Mouse (Mus musculus) olfactory bulb, adult 2 months (tissue): ENCODE data around the gene Mblac2. TPM values are rescaled to one million over a fixed set of nuclear protein-coding genes. Genes with fewer than 3 reads are reported as not detected.
A peak's percentile ranks its signal among the peaks of the same experiment; 100 is the strongest.

ENCODE experiments used
- H3K27ac ChIP-seq: fragments of 200-500 bp; 2 replicates; pipeline ENCODE4 v1.5.1; 2012; ENCODE audit warnings: low read depth, low read length; ENCODE audit not compliant: insufficient read depth
- H3K4me1 ChIP-seq: fragments of 200-500 bp; 2 replicates; pipeline ENCODE4 v1.6.1; 2012; ENCODE audit warnings: low read length; ENCODE audit not compliant: control insufficient read depth, insufficient read depth
- H3K4me3 ChIP-seq: fragments of 200-500 bp; 2 replicates; pipeline ENCODE4 v1.5.1; 2012; ENCODE audit warnings: mild to moderate bottlenecking, low read depth, low read length, moderate library complexity; ENCODE audit not compliant: insufficient read depth
- CTCF ChIP-seq: fragments of 200-500 bp; IDR thresholded peaks from 2 replicates; pipeline ENCODE4 v1.5.1; 2012; ENCODE audit warnings: low read depth, mild to moderate bottlenecking, low read length, moderate library complexity; ENCODE audit not compliant: insufficient read depth
- POLR2A ChIP-seq: fragments of 200-500 bp; IDR thresholded peaks from 2 replicates; pipeline ENCODE4 v1.6.1; 2012; ENCODE audit warnings: mild to moderate bottlenecking, low read depth, low read length, moderate library complexity; ENCODE audit not compliant: insufficient read depth
- WGBS: fragments of 180-500 bp; shearing (Covaris S2); methylation state at CpG from one replicate; pipeline ENCODE4 v1.1.7; 2018; 5-methylcytosine and 5-hydroxymethylcytosine counted together
- polyA plus RNA-seq: library from polyadenylated mRNA; stranded (reverse); fragments of >200 nt; gene quantifications from 2 replicates; pipeline ENCODE4 v1.2.4, GENCODE M21; 2012; ENCODE audit warnings: low replicate concordance; ENCODE audit not compliant: missing spikeins, insufficient read depth, insufficient read length

Mblac2 gene
- polyA plus RNA-seq, 1 experiment = not detected

DNA sequence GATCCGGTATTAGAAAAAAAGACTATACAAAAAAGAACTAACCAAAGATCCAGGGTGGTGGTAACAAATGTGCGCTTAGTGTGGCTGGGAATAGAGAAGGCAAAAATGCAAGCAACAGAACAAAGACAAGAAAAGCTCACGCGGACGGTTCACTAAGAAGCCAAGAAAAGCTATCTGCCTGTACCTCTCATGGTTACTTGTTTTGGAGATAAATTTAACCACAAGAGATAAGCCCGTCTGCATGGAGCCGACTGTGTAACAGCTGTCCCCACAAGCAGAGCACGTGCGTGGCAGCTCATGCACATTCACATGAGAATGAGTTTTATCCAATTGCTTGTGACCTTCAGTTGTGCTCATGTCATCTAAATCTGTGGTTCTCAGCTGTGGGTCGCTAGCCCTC lies 20.7 kb upstream of the Mblac2 start:
- 79% methylated on average over 10 of the region's 10 CpGs for WGBS
- H3K4me1 ChIP-seq = peaks cover 5% of the 10 kb centered on the region

DNA sequence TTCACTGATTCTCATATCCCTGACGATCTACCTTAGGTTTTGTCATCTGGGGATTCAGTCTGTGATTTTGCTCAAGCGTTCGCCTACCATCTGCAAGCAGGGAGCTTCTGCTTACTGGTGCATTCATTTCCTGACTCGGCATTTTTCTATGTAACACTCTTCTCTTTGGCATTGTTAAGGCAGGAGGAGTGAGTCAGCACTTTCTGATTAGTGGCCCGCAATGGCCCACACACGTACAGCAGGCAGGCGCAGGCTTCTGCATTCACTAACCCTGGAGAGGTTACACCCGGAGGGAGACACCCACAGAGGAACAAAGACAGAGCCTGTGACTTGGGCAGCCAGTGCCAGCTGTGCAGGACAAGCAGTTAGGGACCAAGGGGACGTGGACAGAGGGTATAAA lies 19.5 kb upstream of the Mblac2 start:
- peak overlapping the region; percentile 44; the same call in 1 of the 2 replicates for H3K27ac ChIP-seq
- H3K4me3 ChIP-seq = no peak overlapping the region
- H3K4me1 ChIP-seq = peaks cover 3% of the 10 kb centered on the region
- no peak for TF ChIP-seq CTCF
- no peak for TF ChIP-seq POLR2A
- WGBS = 39% methylated on average over 9 of the region's 9 CpGs

More for the DNA sequence above, 20.7 kb upstream of the Mblac2 start:
- H3K4me3 ChIP-seq = no peak overlapping the region
- no peak for TF ChIP-seq POLR2A
- TF ChIP-seq CTCF = no peak
- no peak overlapping the region for H3K27ac ChIP-seq

- TF ChIP-seq POLR2A (no peak), CTCF (no peak)
- 96% methylated on average over 12 of the region's 12 CpGs for WGBS
- no peak overlapping the region for H3K27ac ChIP-seq
- H3K4me3 ChIP-seq = no peak overlapping the region
- peaks cover 3% of the 10 kb centered on the region for H3K4me1 ChIP-seq
Measured at GRCm38 (mm10) chr13:81694446-81694845, 16.7 kb upstream of the Mblac2 start.

DNA sequence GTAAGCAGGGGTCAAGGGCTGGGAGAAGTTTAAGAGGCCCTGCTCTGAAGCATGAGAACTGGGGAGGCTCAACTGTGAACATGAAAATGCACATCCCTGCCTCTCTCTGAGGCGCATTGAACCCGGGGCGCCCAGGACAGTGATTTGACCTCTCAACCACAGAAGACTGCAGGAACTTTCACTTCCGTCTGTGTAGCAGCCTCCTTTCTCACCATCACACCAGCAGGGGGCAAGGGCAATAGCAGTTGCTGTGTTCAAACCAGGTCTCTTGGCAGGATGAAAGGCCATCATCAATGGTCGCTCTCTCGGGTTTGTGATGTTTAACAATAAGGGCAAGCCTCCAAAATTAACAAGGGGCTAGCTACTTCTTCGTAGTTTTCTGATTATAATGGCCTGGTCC lies 8.0 kb upstream of the Mblac2 start:
- WGBS = 62% methylated on average over 7 of the region's 7 CpGs
- Histone ChIP-seq H3K4me1 (peaks cover 3% of the 10 kb centered on the region; the same call in 1 of the 2 replicates), H3K4me3 (no peak overlapping the region), H3K27ac (no peak overlapping the region)
- TF ChIP-seq POLR2A (no peak), CTCF (no peak)

DNA sequence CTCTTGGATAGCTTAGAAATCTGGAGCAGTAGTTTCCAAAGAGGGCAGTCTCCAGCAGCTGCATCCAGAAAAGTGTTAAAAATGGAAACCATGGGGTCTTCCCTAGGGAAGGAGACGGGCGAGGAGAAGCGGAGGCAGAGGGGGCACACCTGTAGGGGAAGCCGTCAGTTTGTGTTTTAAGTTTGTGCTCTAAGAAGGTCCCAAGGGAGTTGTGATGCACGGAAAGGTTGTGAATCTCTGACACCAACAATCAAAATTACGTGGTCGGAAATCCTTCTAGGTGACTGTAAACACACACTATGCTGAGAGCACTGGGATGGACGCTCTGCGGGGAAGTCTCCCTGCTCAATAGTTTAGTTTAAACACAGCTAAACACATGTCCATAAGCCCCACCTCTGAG lies 7.5 kb upstream of the Mblac2 start:
- Histone ChIP-seq H3K27ac (no peak overlapping the region), H3K4me3 (no peak overlapping the region), H3K4me1 (peaks cover 3% of the 10 kb centered on the region; the same call in 1 of the 2 replicates)
- WGBS = 82% methylated on average over 9 of the region's 9 CpGs
- TF ChIP-seq POLR2A (no peak), CTCF (no peak)

GRCm38 (mm10) chr13:81706311-81706710 lies 4.8 kb upstream of the Mblac2 start:
- WGBS = 96% methylated on average over 5 of the region's 5 CpGs
- H3K27ac ChIP-seq = no peak overlapping the region
- H3K4me3 ChIP-seq = no peak overlapping the region
- TF ChIP-seq CTCF (no peak), POLR2A (no peak)
- peaks cover 3% of the 10 kb centered on the region; the same call in 1 of the 2 replicates for H3K4me1 ChIP-seq

DNA sequence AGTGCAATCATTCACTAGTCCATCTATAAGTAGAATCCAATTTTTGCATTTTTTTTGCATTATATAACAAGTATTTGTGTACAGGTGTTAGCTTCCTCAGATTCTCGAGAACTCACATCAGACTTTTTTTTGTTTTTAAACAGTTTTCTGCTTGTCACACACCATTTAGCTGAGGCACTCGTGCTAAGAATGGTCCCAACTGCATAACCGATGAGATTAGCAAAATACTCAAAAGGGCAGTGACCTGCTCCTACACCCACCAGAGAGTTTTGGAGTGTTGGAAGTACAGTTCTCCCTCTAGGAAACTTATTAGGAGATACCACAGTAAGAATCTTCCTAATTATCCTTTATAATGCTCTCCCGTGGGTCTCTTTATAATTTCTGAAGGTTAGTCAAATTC lies 1.3 kb upstream of the Mblac2 start:
- Histone ChIP-seq H3K27ac (no peak overlapping the region), H3K4me1 (peaks cover 4% of the 10 kb centered on the region), H3K4me3 (no peak overlapping the region)
- TF ChIP-seq POLR2A (no peak), CTCF (no peak)
- 21% methylated on average over 4 of the region's 4 CpGs for WGBS

DNA sequence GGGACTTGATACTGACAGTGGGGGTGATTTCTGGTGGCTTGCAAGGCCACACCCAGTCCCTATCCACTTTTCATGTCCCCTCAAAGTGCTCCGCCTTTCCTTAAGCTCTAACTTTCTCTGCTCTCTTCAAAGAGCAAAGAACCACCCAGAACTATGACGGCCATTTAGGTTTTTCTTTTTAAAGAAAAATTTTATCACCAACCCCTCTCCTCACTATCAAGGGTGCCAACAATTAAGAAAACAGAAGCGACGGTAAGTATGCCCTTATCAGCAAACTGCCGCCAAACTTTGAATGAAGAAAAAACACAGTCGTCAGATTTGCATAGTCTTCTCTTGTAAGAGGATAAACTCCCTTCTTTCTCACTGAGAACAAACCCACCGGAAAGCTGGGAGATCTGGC lies 875 bp upstream of the Mblac2 start:
- Histone ChIP-seq H3K4me3 (peak overlapping the region; percentile 80), H3K27ac (no peak overlapping the region), H3K4me1 (peaks cover 4% of the 10 kb centered on the region)
- WGBS = 3% methylated on average over 7 of the region's 7 CpGs
- no peak for TF ChIP-seq POLR2A
- TF ChIP-seq CTCF = no peak

DNA sequence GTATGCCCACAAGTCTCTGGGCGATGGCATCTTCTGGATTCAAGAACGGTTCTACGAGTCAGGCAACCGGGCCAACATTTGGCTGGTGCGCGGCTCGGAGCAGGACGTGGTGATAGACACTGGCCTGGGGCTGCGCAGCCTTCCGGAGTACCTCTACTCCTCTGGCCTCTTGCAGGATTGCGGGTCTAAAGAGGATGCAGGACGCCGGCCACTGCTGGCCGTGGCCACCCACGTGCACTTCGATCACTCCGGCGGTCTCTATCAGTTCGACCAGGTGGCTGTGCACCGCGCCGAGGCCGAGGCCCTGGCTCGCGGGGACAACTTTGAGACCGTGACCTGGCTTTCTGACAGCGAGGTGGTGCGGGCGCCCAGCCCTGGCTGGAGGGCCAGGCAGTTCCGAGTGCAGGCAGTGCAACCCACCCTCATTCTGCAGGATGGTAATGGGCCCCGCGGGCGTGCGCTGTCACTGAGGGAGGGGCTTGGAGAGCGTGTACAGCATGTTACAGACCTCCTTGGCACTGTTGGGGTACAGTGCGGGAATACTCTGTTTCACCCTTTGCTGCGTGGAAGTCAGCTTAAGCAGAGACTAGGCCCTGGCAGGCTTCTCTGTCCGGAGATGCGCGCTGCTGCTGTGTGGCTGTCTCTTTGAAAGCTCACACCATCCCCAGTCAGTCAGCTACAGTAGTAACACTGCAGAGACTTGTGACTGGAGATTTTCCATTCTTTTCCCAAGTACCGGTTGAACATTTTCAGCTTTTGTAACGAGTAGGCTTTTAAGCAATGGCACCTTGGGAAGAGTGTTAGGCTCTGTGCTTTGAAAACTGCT lies 618 bp downstream of the Mblac2 start:
- Histone ChIP-seq H3K27ac (peak overlapping the region; percentile 5; the same call in 1 of the 2 replicates), H3K4me1 (peaks cover 4% of the 10 kb centered on the region), H3K4me3 (peak overlapping the region; percentile 80)
- WGBS = under 1% methylated on average over 42 of the region's 42 CpGs
- TF ChIP-seq CTCF (no peak), POLR2A (no peak)
